Mouse (Mus musculus) megakaryocyte, embryonic 14.5 days (primary cell): ENCODE data around the gene Bpifb6. TPM values are rescaled to one million over a fixed set of nuclear protein-coding genes. Genes with fewer than 3 reads are reported as not detected.

Experiments used
- H3K27me3 ChIP-seq: replicated peaks from 2 replicates; pipeline ENCODE3; 2012; ENCODE audit warnings: inconsistent platforms
- H3K36me3 ChIP-seq: replicated peaks from 2 replicates; pipeline ENCODE3; 2012; ENCODE audit warnings: low read length, inconsistent platforms, mixed read lengths
- H3K4me1 ChIP-seq: 2 replicates; pipeline ENCODE4 v1.6.1; 2012; ENCODE audit warnings: inconsistent platforms
- H3K4me3 ChIP-seq: replicated peaks from 2 replicates; pipeline ENCODE3; 2012; ENCODE audit warnings: moderate library complexity, mild to moderate bottlenecking, inconsistent platforms
- H3K9me3 ChIP-seq: 2 replicates; pipeline ENCODE4 v1.6.1; 2012; ENCODE audit warnings: inconsistent platforms
- FLI1 ChIP-seq: IDR thresholded peaks from 2 replicates; pipeline ENCODE4 v1.6.1; 2012; ENCODE audit warnings: low read length, inconsistent platforms, mixed read lengths
- GATA1 ChIP-seq: IDR thresholded peaks from 3 replicates; pipeline ENCODE4 v1.6.1; 2012; ENCODE audit warnings: mixed read lengths, low read length, inconsistent platforms, borderline replicate concordance
- polyA plus RNA-seq: library from polyadenylated mRNA; stranded (reverse); fragments of >175 nt; gene quantifications from 2 replicates; pipeline ENCODE4 v1.2.3, GENCODE M21; 2012; ENCODE audit warnings: low replicate concordance; ENCODE audit not compliant: insufficient read depth

Gene Bpifb6
- polyA plus RNA-seq, 1 experiment, result not detected

DNA sequence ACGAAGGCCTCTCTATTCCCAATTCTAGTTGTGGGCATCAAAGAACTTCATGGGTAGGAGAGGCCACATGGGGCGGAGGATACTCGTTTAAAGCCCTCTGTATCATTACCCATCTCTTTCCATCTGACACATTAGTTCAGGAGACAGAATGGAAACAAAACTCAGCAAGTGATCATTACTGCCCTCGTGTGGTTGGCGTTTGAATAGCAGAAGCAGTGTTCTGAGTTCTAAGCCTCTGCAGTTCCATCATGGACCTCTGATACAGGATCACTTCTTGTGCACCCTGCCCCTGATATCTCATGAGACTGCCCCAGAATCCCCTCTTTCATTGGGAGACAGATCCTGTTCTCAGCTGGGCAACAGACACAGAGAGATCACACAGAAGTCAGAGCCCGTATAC is 52.7 kb downstream of the Bpifb6 start:
- no peaks in the 10 kb centered on the region for H3K9me3 ChIP-seq
- no peak overlapping the region for H3K4me3 ChIP-seq
- H3K4me1 ChIP-seq, result peaks cover 5% of the 10 kb centered on the region
- no peak for TF ChIP-seq FLI1
- TF ChIP-seq GATA1, result no peak
- no peaks in the 10 kb centered on the region for H3K36me3 ChIP-seq
- H3K27me3 ChIP-seq, result peaks cover 46% of the 10 kb centered on the region

DNA sequence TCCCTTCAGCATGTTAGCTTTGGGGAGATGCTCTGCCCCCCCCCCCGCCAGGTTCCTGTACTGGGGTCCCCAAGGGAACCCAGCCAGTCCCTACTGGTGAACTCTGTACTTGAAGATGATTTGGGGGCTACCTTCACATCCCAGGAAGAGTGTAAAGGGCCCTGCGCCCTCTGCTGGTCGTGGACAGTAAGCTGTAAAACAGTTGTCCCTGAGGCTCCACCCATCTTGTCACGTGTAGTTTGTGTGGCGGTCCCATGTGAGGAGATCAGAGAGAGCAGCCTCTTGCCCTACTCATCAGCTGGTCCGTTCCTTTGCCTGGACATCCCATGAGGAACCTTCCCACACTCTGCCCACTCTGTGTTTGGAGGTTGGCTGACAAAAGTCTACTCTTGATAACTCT is 53.6 kb downstream of the Bpifb6 start:
- Histone ChIP-seq H3K4me1 (peaks cover 5% of the 10 kb centered on the region), H3K36me3 (no peaks in the 10 kb centered on the region), H3K27me3 (peaks cover 40% of the 10 kb centered on the region), H3K4me3 (peak overlapping the region; percentile 70), H3K9me3 (no peaks in the 10 kb centered on the region)
- TF ChIP-seq FLI1 (no peak), GATA1 (no peak)

Other genes with a start within 250 kb of the Bpifb6 start
- gene Dnmt3c, start 203.7 kb upstream of the Bpifb6 start, polyA plus RNA-seq, result 0.18 TPM in 1 of 2 replicates, not detected in the other
- gene Mapre1, start 159.1 kb upstream of the Bpifb6 start, polyA plus RNA-seq, result 4.1 TPM in 1 of 2 replicates, not detected in the other
- 1.1 TPM in 1 of 2 replicates, not detected in the other for gene Efcab8, start 120.5 kb upstream of the Bpifb6 start, polyA plus RNA-seq
- gene Sun5, start 29.3 kb upstream of the Bpifb6 start, polyA plus RNA-seq, result not detected in 2 replicates
- 0.37 TPM in 1 of 2 replicates, not detected in the other for gene Bpifb2, start 25.3 kb upstream of the Bpifb6 start, polyA plus RNA-seq
- not detected in 2 replicates for gene Bpifb3, start 17.8 kb downstream of the Bpifb6 start, polyA plus RNA-seq
- gene Bpifb4, start 37.8 kb downstream of the Bpifb6 start, polyA plus RNA-seq, result not detected in 2 replicates
- gene Bpifa6, start 74.6 kb downstream of the Bpifb6 start, polyA plus RNA-seq, result not detected in 2 replicates
- not detected in 2 replicates for gene Bpifa2, start 107.9 kb downstream of the Bpifb6 start, polyA plus RNA-seq
- gene Bpifa3, start 229.9 kb downstream of the Bpifb6 start, polyA plus RNA-seq, result not detected in 2 replicates
- not detected in 2 replicates for gene Bpifa1, start 242.5 kb downstream of the Bpifb6 start, polyA plus RNA-seq